Mouse (Mus musculus) lung, postnatal 4 days (tissue): ENCODE results near the gene Gpd1.
"Not testable (repeated sequence)": the region's sequence is repeated elsewhere in the genome, so short reads cannot be mapped to it uniquely, and the experiment has no call there.

ENCODE experiments used
- DNase-seq, 2 experiments: peaks; one replicate each; pipeline ENCODE4 v3.0.0; 2021

Gene Gpd1

GRCm38 (mm10) chr15:99723120-99723514, 5.8 kb downstream of the Gpd1 start:
- DNase-seq, result peak in 1 of 2 experiments; percentile 8

GRCm38 (mm10) chr15:99723515-99724291, 6.4 kb downstream of the Gpd1 start:
- DNase-seq, result peak; percentile 80 to 86

GRCm38 (mm10) chr15:99724292-99725021, 7.1 kb downstream of the Gpd1 start:
- peak; percentile 85 for DNase-seq

GRCm38 (mm10) chr15:99725341-99726155, 8.2 kb downstream of the Gpd1 start, which contains the start of gene Cox14:
Gene Cox14 (plus strand): TSS chr15:99725618.
- peak; percentile 96 to 98 for DNase-seq

GRCm38 (mm10) chr15:99726549-99726948, 9.2 kb downstream of the Gpd1 start:
- DNase-seq, result no peak

GRCm38 (mm10) chr15:99727039-99727438, 9.7 kb downstream of the Gpd1 start:
- DNase-seq, result not testable (repeated sequence)

GRCm38 (mm10) chr15:99727525-99727924, 10.2 kb downstream of the Gpd1 start:
- no peak for DNase-seq

- DNase-seq, result no peak
Observed at GRCm38 (mm10) chr15:99728211-99728610, 10.9 kb downstream of the Gpd1 start.

GRCm38 (mm10) chr15:99729056-99729783, 11.9 kb downstream of the Gpd1 start:
- DNase-seq, result no peak

- DNase-seq, result no peak
Observed at GRCm38 (mm10) chr15:99731167-99731566, 13.9 kb downstream of the Gpd1 start.

GRCm38 (mm10) chr15:99731678-99732077, 14.4 kb downstream of the Gpd1 start:
- DNase-seq, result no peak

- no peak for DNase-seq
Observed at GRCm38 (mm10) chr15:99733186-99733585, 15.9 kb downstream of the Gpd1 start.

GRCm38 (mm10) chr15:99735631-99736030, 18.3 kb downstream of the Gpd1 start:
- peak; percentile 98 to 100 for DNase-seq

GRCm38 (mm10) chr15:99736675-99737074, 19.4 kb downstream of the Gpd1 start:
- DNase-seq, result no peak

GRCm38 (mm10) chr15:99740229-99740628, 22.9 kb downstream of the Gpd1 start:
- DNase-seq, result no peak

GRCm38 (mm10) chr15:99754204-99754603, 36.9 kb downstream of the Gpd1 start:
- no peak for DNase-seq

GRCm38 (mm10) chr15:99767467-99767866, 50.2 kb downstream of the Gpd1 start:
- no peak for DNase-seq

- DNase-seq, result no peak
Observed at GRCm38 (mm10) chr15:99768761-99769160, 51.4 kb downstream of the Gpd1 start.

GRCm38 (mm10) chr15:99771004-99771500, 53.7 kb downstream of the Gpd1 start:
- DNase-seq, result no peak

- no peak for DNase-seq
Observed at GRCm38 (mm10) chr15:99771601-99772276, 54.4 kb downstream of the Gpd1 start.

- DNase-seq, result peak; percentile 93 to 96
Observed at GRCm38 (mm10) chr15:99772277-99772880, 55.1 kb downstream of the Gpd1 start.

GRCm38 (mm10) chr15:99772881-99772924, 55.4 kb downstream of the Gpd1 start, which contains the start of gene Cers5:
Gene Cers5 (minus strand): TSS chr15:99772885.
- DNase-seq, result not testable (repeated sequence)
